Mouse (Mus musculus): Measurements from ENCODE around the gene Ogfod3.

DNA sequence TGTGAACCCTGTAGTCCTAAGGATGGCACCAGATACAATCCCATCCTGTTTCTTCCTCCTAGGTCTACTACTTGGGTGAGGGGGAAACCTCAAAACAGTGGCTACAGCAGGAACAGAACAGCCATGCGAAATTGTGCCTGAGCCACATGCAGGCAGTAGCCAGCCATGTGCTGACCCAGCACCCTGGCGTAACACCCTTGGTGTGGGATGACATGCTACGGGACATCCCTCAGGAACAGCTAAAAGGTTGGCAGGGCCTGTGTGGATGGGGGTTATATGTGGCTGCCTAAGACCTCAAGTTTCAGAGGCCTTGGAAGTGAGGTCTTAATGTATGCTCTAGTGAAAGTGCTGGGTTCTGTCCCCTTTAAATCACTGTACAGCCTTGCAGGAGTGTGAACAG is 12.3 kb upstream of the Ogfod3 start:
- TF ChIP-seq EP300 (IDR thresholded peaks at IDR 0.05; ENCODE audit: insufficient read depth, low read depth, low read length) = no peak
- TF ChIP-seq CTCF (IDR thresholded peaks at IDR 0.05) = no peak
- TF ChIP-seq POLR2A (IDR thresholded peaks at IDR 0.05; ENCODE audit: insufficient read depth, low read depth, low read length) = no peak
